ENCODE assay signal across 9 mouse cellular contexts in the genomic region with DNA sequence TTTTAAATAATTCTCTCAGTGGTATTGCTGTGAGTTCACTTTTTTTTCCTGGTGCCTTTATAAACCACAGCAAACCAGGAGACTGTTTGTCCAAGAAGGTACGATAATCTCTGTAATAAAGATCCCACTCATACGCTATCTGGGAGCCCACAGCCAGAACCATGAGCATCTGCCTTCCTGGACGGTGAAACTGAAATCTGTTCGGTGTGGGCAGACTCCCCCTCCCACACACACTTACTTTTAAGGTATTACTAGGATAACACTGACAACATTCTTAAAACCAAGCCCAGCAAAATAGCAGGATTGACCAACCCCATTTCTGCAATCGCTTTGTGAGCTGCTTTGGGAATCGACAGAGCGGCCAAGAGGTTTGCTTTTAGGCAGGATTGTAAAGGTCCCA.
"Had no signal": no experiment of that assay in that cellular context is flagged by ENCODE, and none has a peak within 500 bp of the region (broad histone marks: within the 10 kb centered on the region; RNA-seq: fewer than 3 reads in every experiment).

No protein-coding gene starts in this region.

- DNase-seq: kidney, adult 2 months; kidney, postnatal 25 days; layer of hippocampus, postnatal 36 days; liver, postnatal 0 days; lung, embryonic 14.5 days; midbrain, embryonic 14.5 days; spleen, adult 18-20 months; thymus, adult 18-20 months; thymus, postnatal 36 days had no signal
